ENCODE assay signal across 8 mouse cellular contexts in the genomic region with DNA sequence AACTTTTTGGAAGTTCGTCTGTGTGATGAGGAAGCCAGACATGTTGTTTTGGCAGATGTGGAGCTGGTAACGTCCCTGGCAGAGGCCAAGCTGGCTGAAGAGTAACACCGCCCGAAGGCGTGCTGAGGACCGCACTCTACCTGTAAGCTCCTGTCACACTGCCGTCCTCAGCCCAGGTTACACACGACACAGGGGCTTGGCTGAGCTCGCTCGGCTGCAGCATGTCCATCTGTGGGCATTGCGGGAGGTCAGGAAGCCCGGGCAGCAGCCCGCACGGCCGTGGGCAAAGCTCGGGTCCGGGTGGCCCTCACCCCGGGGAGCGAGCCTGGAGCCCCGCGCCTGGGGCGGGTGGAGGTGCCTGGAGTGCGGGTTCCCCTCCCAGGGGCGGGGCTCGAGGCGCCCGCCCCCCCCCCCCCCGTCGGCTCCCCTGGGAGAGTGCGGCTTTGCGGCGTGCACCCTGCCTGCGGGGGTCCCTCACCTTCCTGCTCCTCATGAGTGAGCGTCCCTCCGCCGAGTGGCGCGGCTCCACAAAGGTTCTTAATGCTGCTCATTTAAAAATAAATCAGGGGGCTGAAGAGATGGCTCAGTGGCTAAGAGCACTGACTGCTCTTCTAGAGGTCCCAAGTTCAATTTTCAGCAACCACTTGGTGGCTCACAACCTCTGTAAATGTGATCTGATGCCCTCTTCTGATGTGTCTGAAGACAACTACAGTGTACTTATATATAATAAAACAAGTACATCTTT. TPM values are rescaled to one million over a fixed set of nuclear protein-coding genes. Genes with fewer than 3 reads are reported as not detected.
A peak's percentile ranks its signal among the peaks of the same experiment; 100 is the strongest.
DNase-seq lines count a peak whose midpoint lies in the region; ATAC-seq and TF ChIP-seq lines count a peak whose summit lies in the region.

No protein-coding gene starts in this region.

- H3K27ac ChIP-seq in ES-E14 (ENCODE audit: insufficient read depth, low read depth, low read length, poor library complexity, severe bottlenecking) = no peak overlapping the region
- no peak overlapping the region for H3K27ac ChIP-seq in forebrain, embryonic 11.5 days (ENCODE audit: low read depth, low read length)

- peaks cover 4% of the 10 kb centered on the region; the same call in 1 of the 2 replicates for H3K27me3 ChIP-seq in forebrain, embryonic 11.5 days (ENCODE audit: control insufficient read depth, insufficient read depth, low read length)

- WGBS in forebrain, embryonic 11.5 days = 2% methylated on average over 30 of the region's 38 CpGs

- peaks cover 0 to 6% of the 10 kb centered on the region in 2 experiments; a peak in 3 of 4 replicates for H3K4me1 ChIP-seq in ES-E14 (ENCODE audit: control insufficient read depth in 2 of 2, insufficient read depth in 2 of 2, low read length in 2 of 2, poor library complexity in 1 of 2)
- H3K4me1 ChIP-seq in forebrain, embryonic 11.5 days (replicated peaks; ENCODE audit: control insufficient read depth, insufficient read depth, low read length) = peaks cover 2% of the 10 kb centered on the region; the same call in 1 of the 2 replicates

- peak overlapping the region; percentile 63 for H3K4me2 ChIP-seq in forebrain, embryonic 11.5 days (ENCODE audit: low read depth, low read length, severe bottlenecking)

- no peaks in the 10 kb centered on the region for H3K36me3 ChIP-seq in ES-E14 (ENCODE audit: control insufficient read depth, insufficient read depth, low read length, poor library complexity, severe bottlenecking)
- no peaks in the 10 kb centered on the region for H3K36me3 ChIP-seq in forebrain, embryonic 11.5 days (ENCODE audit: control insufficient read depth, insufficient read depth, low read length)

- H3K4me3 ChIP-seq in ES-E14 (ENCODE audit: insufficient read depth in 1 of 2, low read depth in 1 of 2, low read length in 2 of 2, poor library complexity in 1 of 2, severe bottlenecking in 1 of 2) = peak overlapping the region; percentile 36 to 62; a peak in 3 of 4 replicates
- H3K4me3 ChIP-seq in forebrain, embryonic 11.5 days (ENCODE audit: low read depth, low read length) = peak overlapping the region; percentile 34

- DNase-seq in heart, adult 18-20 months = peak; percentile 23 to 41
- DNase-seq in heart, postnatal 4 days = no peak
- DNase-seq in ES-E14 (ENCODE audit: low read depth, low spot score) = no peak
- DNase-seq in forebrain, embryonic 11.5 days (ENCODE audit: low spot score) = peak; percentile 60
- DNase-seq in kidney, adult 18-20 months = peak; percentile 44
- DNase-seq in lung, postnatal 36 days = peak; percentile 17
- peak; percentile 47 for DNase-seq in testis, postnatal 10 days (ENCODE audit: low spot score)
- DNase-seq in frontal cortex, postnatal 14 days (ENCODE audit: low spot score in 2 of 2) = no peak

- in situ Hi-C loops in ES-E14 (cut with MboI; ENCODE audit: low sequenced_read_pairs in 2 of 2, unreplicated experiment in 2 of 2) = loop anchor here in 1 of 2 experiments (10.0 kb wide), 1 partner anchor 143 kb away; no protein-coding TSS in a partner anchor

- H3K9me3 ChIP-seq in ES-E14 (ENCODE audit: control insufficient read depth, insufficient read depth, low read depth, low read length) = no peaks in the 10 kb centered on the region
- no peaks in the 10 kb centered on the region for H3K9me3 ChIP-seq in forebrain, embryonic 11.5 days (ENCODE audit: control insufficient read depth, low read length)

- H3K9ac ChIP-seq in ES-E14 (ENCODE audit: insufficient read depth, low read depth, low read length, poor library complexity, severe bottlenecking) = peak overlapping the region; percentile 6; the same call in 1 of the 2 replicates
- H3K9ac ChIP-seq in forebrain, embryonic 11.5 days (ENCODE audit: low read length) = peak overlapping the region; percentile 27

- ATAC-seq in forebrain, embryonic 11.5 days (replicated peaks; ENCODE audit: low FRiP score) = 0 out of 2 replicates have a peak, but pooled peaks have one; percentile 21

TF ChIP-seq in ES-E14, 5 proteins besides CTCF, POLR2A, EP300 and RAD21:
- TF ChIP-seq HCFC1 (IDR thresholded peaks at IDR 0.05; ENCODE audit: borderline replicate concordance, insufficient read depth, low read length) = no peak
- TF ChIP-seq MAFK (IDR thresholded peaks at IDR 0.05; ENCODE audit: insufficient read depth, low read depth, low read length) = no peak
- TF ChIP-seq ZC3H11A (IDR thresholded peaks at IDR 0.05; ENCODE audit: borderline replicate concordance, low read depth, low read length) = no peak
- TF ChIP-seq ZNF384 (IDR thresholded peaks at IDR 0.05; ENCODE audit: low read depth, low read length) = no peak
- no peak for TF ChIP-seq CHD2 (IDR thresholded peaks at IDR 0.05; ENCODE audit: low read depth, low read length)

RNA-seq across cellular contexts. Expression of a gene that starts 4.9 kb away (rescaled TPM):
- not detected for total RNA-seq in heart, adult 18-20 months (2021)
- total RNA-seq in heart, postnatal 4 days (2021) = not detected
- 0.58 and 0.90 TPM in 2 replicates for total RNA-seq in ES-E14 (2012; rRNA removed)
- not detected in 2 replicates for polyA plus RNA-seq in forebrain, embryonic 11.5 days (2014; fragmentation: Nextera tagmentation; extraction: Ambion mirVana)

RNA-seq across cellular contexts. Expression of a gene that starts 6.2 kb away (rescaled TPM):
- 10 to 100 TPM; 36.3 to 37.4 TPM for total RNA-seq in heart, adult 18-20 months (2021)
- total RNA-seq in heart, postnatal 4 days (2021) = 10 to 100 TPM; 41.8 to 43.0 TPM
- 55.4 and 60.6 TPM in 2 replicates for total RNA-seq in ES-E14 (2012; rRNA removed)
- polyA plus RNA-seq in forebrain, embryonic 11.5 days (2014; fragmentation: Nextera tagmentation; extraction: Ambion mirVana) = 95.8 and 103 TPM in 2 replicates

Comparison
In these comparisons a context has a peak if more than half of its experiments do, and no peak if none do; other contexts are left out.
1. DNase-seq: peak in heart, adult 18-20 months (2 of 2), forebrain, embryonic 11.5 days (single experiment), kidney, adult 18-20 months (single experiment), lung, postnatal 36 days (single experiment) and testis, postnatal 10 days (single experiment); none in heart, postnatal 4 days (single experiment), ES-E14 (single experiment) and frontal cortex, postnatal 14 days (0 of 2).